Mouse (Mus musculus) hindbrain, embryonic 14.5 days (tissue): Measurements from ENCODE around the gene Psmd4. TPM values are rescaled to one million over a fixed set of nuclear protein-coding genes. Genes with fewer than 3 reads are reported as not detected.
"Not testable (repeated sequence)": the region's sequence is repeated elsewhere in the genome, so short reads cannot be mapped to it uniquely, and the experiment has no call there.

Source experiments
- ATAC-seq: fragments of 200-750 bp; cut with Nextera tagmentation; 2 replicates; pipeline ENCODE4 v1.8.0; 2017; ENCODE audit warnings: moderate number of reproducible peaks, mild to moderate bottlenecking, moderate TSS enrichment, moderate library complexity; ENCODE audit not compliant: low FRiP score
- DNase-seq: peaks from one replicate; pipeline ENCODE4 v3.0.0-alpha.2; 2015; ENCODE audit warnings: low spot score
- H3K27ac ChIP-seq: fragments of 300-500 bp; sonication (generic); 2 replicates; pipeline ENCODE4 v1.5.1; 2014; ENCODE audit warnings: mild to moderate bottlenecking, moderate library complexity
- H3K27me3 ChIP-seq: fragments of 300-500 bp; sonication (generic); 2 replicates; pipeline ENCODE4 v1.6.1; 2014; ENCODE audit warnings: mild to moderate bottlenecking, low read length, mixed read lengths; ENCODE audit not compliant: control insufficient read depth, insufficient read depth
- H3K36me3 ChIP-seq: fragments of 300-500 bp; sonication (generic); replicated peaks from 2 replicates; pipeline ENCODE4 v1.6.1; 2014; ENCODE audit not compliant: control insufficient read depth, insufficient read depth
- H3K4me1 ChIP-seq: fragments of 300-500 bp; sonication (generic); replicated peaks from 2 replicates; pipeline ENCODE4 v1.6.1; 2014; ENCODE audit warnings: antibody characterized with exemption, low read length, mixed read lengths; ENCODE audit not compliant: control insufficient read depth, insufficient read depth
- H3K4me2 ChIP-seq: fragments of 300-500 bp; sonication (generic); replicated peaks from 2 replicates; pipeline ENCODE4 v1.6.1; 2014; ENCODE audit warnings: mild to moderate bottlenecking, moderate library complexity
- H3K4me3 ChIP-seq: fragments of 300-500 bp; sonication (generic); replicated peaks from 2 replicates; pipeline ENCODE4 v1.5.1; 2014; ENCODE audit warnings: mild to moderate bottlenecking, low read length
- H3K9ac ChIP-seq: fragments of 300-500 bp; sonication (generic); 2 replicates; pipeline ENCODE4 v1.6.1; 2014
- H3K9me3 ChIP-seq: fragments of 300-500 bp; sonication (generic); 2 replicates; pipeline ENCODE4 v1.6.1; 2016; ENCODE audit warnings: low read length; ENCODE audit not compliant: control insufficient read depth
- whole genome bisulfite sequencing: fragments of 180-500 bp; shearing (Covaris S2); extraction: QIAGEN DNeasy Blood & Tissue Kit; methylation state at CpG from one replicate; pipeline ENCODE4 v1.1.7; 2014; 5-methylcytosine and 5-hydroxymethylcytosine counted together
- polyA plus RNA-seq: library from polyadenylated mRNA; unstranded; fragments of >200 nt; fragmentation: Nextera tagmentation; extraction: Ambion mirVana; gene quantifications from 2 replicates; pipeline ENCODE4 v1.2.1, GENCODE M21; 2014

Gene Psmd4
- polyA plus RNA-seq, 1 experiment from 2014 or later, result 238 TPM

GRCm38 (mm10) chr3:95029291-95029827, 13.1 kb downstream of the Psmd4 start:
- 82% methylated on average over 3 of the region's 3 CpGs for WGBS
- not testable (repeated sequence) for DNase-seq, ATAC-seq, H3K4me2 ChIP-seq, H3K9me3 ChIP-seq, H3K27ac ChIP-seq, H3K4me1 ChIP-seq, H3K9ac ChIP-seq, H3K4me3 ChIP-seq, H3K27me3 ChIP-seq
- H3K36me3 ChIP-seq, result peaks cover 49% of the 10 kb centered on the region

GRCm38 (mm10) chr3:95028603-95029002, 13.8 kb downstream of the Psmd4 start:
- Histone ChIP-seq H3K4me3 (no peak overlapping the region), H3K27me3 (no peaks in the 10 kb centered on the region), H3K9me3 (no peaks in the 10 kb centered on the region), H3K4me1 (no peaks in the 10 kb centered on the region), H3K9ac (no peak overlapping the region), H3K36me3 (peaks cover 41% of the 10 kb centered on the region), H3K4me2 (no peak overlapping the region), H3K27ac (no peak overlapping the region)
- no peak for DNase-seq
- ATAC-seq, result no peak
- 92% methylated on average over 3 of the region's 3 CpGs for WGBS

GRCm38 (mm10) chr3:95027701-95028100, 14.7 kb downstream of the Psmd4 start:
- no peak overlapping the region for H3K9ac ChIP-seq
- no peak overlapping the region for H3K4me3 ChIP-seq
- DNase-seq, result no peak
- H3K4me1 ChIP-seq, result no peaks in the 10 kb centered on the region
- H3K27me3 ChIP-seq, result no peaks in the 10 kb centered on the region
- H3K36me3 ChIP-seq, result peaks cover 32% of the 10 kb centered on the region
- no peak for ATAC-seq
- no peaks in the 10 kb centered on the region for H3K9me3 ChIP-seq
- no peak overlapping the region for H3K27ac ChIP-seq
- no peak overlapping the region for H3K4me2 ChIP-seq
- 67% methylated on average over 5 of the region's 5 CpGs for WGBS

GRCm38 (mm10) chr3:95027057-95027645, 15.3 kb downstream of the Psmd4 start:
- no peak overlapping the region for H3K4me3 ChIP-seq
- no peak overlapping the region for H3K27ac ChIP-seq
- ATAC-seq (no peak), DNase-seq (no peak)
- H3K36me3 ChIP-seq, result peaks cover 27% of the 10 kb centered on the region
- H3K9ac ChIP-seq, result no peak overlapping the region
- H3K4me2 ChIP-seq, result no peak overlapping the region
- WGBS, result 57% methylated on average over 5 of the region's 5 CpGs
- no peaks in the 10 kb centered on the region for H3K27me3 ChIP-seq
- H3K9me3 ChIP-seq, result no peaks in the 10 kb centered on the region
- no peaks in the 10 kb centered on the region for H3K4me1 ChIP-seq

GRCm38 (mm10) chr3:95025202-95025601, 17.2 kb downstream of the Psmd4 start:
- no peak overlapping the region for H3K9ac ChIP-seq
- no peak for DNase-seq
- no peaks in the 10 kb centered on the region for H3K27me3 ChIP-seq
- no peak overlapping the region for H3K4me2 ChIP-seq
- H3K4me3 ChIP-seq, result no peak overlapping the region
- no peak for ATAC-seq
- no peaks in the 10 kb centered on the region for H3K9me3 ChIP-seq
- no peaks in the 10 kb centered on the region for H3K4me1 ChIP-seq
- H3K27ac ChIP-seq, result no peak overlapping the region
- 44% methylated on average over 5 of the region's 5 CpGs for WGBS
- peaks cover 7% of the 10 kb centered on the region for H3K36me3 ChIP-seq

GRCm38 (mm10) chr3:95024551-95024950, 17.9 kb downstream of the Psmd4 start:
- Histone ChIP-seq H3K36me3 (peaks cover under 1% of the 10 kb centered on the region), H3K27ac (no peak overlapping the region), H3K4me1 (no peaks in the 10 kb centered on the region), H3K4me3 (no peak overlapping the region), H3K9ac (no peak overlapping the region), H3K4me2 (0 out of 2 replicates have a peak overlapping the region, but pooled peaks have one; percentile 1), H3K27me3 (no peaks in the 10 kb centered on the region), H3K9me3 (no peaks in the 10 kb centered on the region)
- WGBS, result 29% methylated on average over 11 of the region's 11 CpGs
- DNase-seq (no peak), ATAC-seq (no peak; the same call in 1 of the 2 replicates)

- not testable (repeated sequence) for DNase-seq, H3K27ac ChIP-seq, H3K4me3 ChIP-seq, H3K9me3 ChIP-seq, H3K4me1 ChIP-seq, H3K36me3 ChIP-seq, H3K27me3 ChIP-seq, H3K4me2 ChIP-seq, H3K9ac ChIP-seq, ATAC-seq
- WGBS, result 92% methylated on average over 5 of the region's 5 CpGs
Observed at GRCm38 (mm10) chr3:95020956-95021355, 21.5 kb downstream of the Psmd4 start.

GRCm38 (mm10) chr3:95018741-95019140, 23.7 kb downstream of the Psmd4 start:
- no peak overlapping the region for H3K4me3 ChIP-seq
- no peaks in the 10 kb centered on the region for H3K36me3 ChIP-seq
- no peak for DNase-seq
- H3K9ac ChIP-seq, result no peak overlapping the region
- no peaks in the 10 kb centered on the region for H3K27me3 ChIP-seq
- 86% methylated on average over 2 of the region's 2 CpGs for WGBS
- peaks cover 12% of the 10 kb centered on the region for H3K4me1 ChIP-seq
- H3K27ac ChIP-seq, result no peak overlapping the region
- no peaks in the 10 kb centered on the region for H3K9me3 ChIP-seq
- no peak for ATAC-seq
- no peak overlapping the region for H3K4me2 ChIP-seq

- peak overlapping the region; percentile 74 for H3K9ac ChIP-seq
- peak overlapping the region; percentile 85 for H3K4me3 ChIP-seq
- peak overlapping the region; percentile 97 for H3K27ac ChIP-seq
- H3K9me3 ChIP-seq, result no peaks in the 10 kb centered on the region
- H3K27me3 ChIP-seq, result no peaks in the 10 kb centered on the region
- DNase-seq, result no peak
- no peak for ATAC-seq
- peaks cover 19% of the 10 kb centered on the region for H3K4me1 ChIP-seq
- peak overlapping the region; percentile 80 for H3K4me2 ChIP-seq
- peaks cover 7% of the 10 kb centered on the region for H3K36me3 ChIP-seq
- 5% methylated on average over 21 of the region's 21 CpGs for WGBS
Observed at GRCm38 (mm10) chr3:95016532-95017056, 25.8 kb downstream of the Psmd4 start.
